Mouse (Mus musculus): ENCODE results near the gene Mettl23. TPM values are rescaled to one million over a fixed set of nuclear protein-coding genes. Genes with fewer than 3 reads are reported as not detected.
"Not testable (repeated sequence)": the region's sequence is repeated elsewhere in the genome, so short reads cannot be mapped to it uniquely, and the experiment has no call there.

The Mettl23 gene
- polyA plus RNA-seq, 1 experiment from 2014 or later, result 51.5 TPM

DNA sequence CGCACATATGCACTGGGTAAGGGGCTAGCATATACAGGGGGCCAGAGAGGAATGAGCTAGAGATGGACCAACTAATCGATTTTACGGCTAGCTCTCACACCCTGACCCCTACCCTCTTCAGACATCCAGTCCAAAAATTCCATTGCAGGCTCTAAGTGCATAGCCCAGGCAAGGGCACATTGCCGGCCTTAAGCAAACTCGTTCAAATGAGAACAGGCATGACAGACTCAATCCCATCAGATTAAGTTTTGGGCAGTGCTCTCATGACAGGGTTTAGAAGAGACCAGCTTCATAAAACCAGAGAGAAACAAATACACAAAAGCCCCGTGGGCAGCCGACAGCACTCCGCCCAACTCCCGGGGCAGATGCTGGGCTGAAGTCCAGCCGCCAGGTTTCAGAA is 20.9 kb upstream of the Mettl23 start:
- WGBS, result 74% methylated on average over 10 of the region's 10 CpGs
- no peak for ATAC-seq (replicated peaks; ENCODE audit: low FRiP score)

DNA sequence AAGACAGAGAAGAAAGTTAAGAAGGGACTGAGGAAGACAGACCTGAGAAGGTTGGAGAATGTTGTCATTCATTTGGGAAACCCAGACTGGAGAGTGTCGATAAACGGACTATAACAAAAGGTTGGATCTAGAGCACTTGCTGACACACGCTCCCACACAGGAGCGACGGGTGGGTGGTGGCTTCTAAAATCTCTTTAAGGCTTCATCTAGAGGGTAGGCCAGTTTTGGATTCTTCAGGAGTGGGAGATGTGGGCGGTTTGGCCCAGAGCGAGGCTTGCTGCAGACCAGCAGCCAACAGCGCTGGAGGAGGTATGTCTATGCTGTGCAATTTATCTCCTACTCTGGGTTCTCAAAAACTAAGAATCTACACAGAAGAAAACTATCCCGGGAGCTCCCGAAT is 20.5 kb upstream of the Mettl23 start:
- Histone ChIP-seq H3K36me3 (no peaks in the 10 kb centered on the region), H3K9me3 (replicated peaks) (no peaks in the 10 kb centered on the region), H3K4me1 (peaks cover 60% of the 10 kb centered on the region), H3K4me3 (replicated peaks) (no peak overlapping the region), H3K27ac (no peak overlapping the region), H3K27me3 (no peaks in the 10 kb centered on the region), H3K9ac (no peak overlapping the region), H3K4me2 (no peak overlapping the region)
- 88% methylated on average over 10 of the region's 10 CpGs for WGBS
- no peak for ATAC-seq (replicated peaks; ENCODE audit: low FRiP score)

More for the DNA sequence above, 20.9 kb upstream of the Mettl23 start:
- no peak overlapping the region for H3K9ac ChIP-seq
- H3K27me3 ChIP-seq, result no peaks in the 10 kb centered on the region
- no peak overlapping the region for H3K4me2 ChIP-seq
- H3K4me1 ChIP-seq, result peaks cover 56% of the 10 kb centered on the region
- no peaks in the 10 kb centered on the region for H3K36me3 ChIP-seq
- no peak overlapping the region for H3K4me3 ChIP-seq (replicated peaks)
- no peak overlapping the region for H3K27ac ChIP-seq
- H3K9me3 ChIP-seq (replicated peaks), result no peaks in the 10 kb centered on the region

DNA sequence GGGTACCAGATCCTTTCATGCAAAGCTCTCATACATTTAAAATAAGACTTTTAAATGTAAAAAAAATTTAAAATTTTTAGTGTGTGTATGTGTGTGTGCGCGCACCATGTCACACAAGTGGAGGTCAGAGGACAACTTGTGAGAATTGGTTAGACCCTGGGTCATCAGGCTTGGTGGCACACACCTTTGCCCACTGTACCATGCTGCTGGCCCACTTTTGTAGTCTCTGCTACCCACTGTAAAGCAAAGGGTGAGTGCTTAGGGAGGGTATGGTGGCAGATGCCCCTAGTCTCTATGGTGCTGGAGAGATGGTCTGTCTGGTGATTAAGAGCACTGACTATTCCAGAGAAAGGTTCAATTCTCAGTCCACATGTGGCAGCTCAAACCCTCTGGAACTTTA is 19.8 kb upstream of the Mettl23 start:
- Histone ChIP-seq H3K4me3 (replicated peaks) (no peak overlapping the region), H3K9me3 (replicated peaks) (no peaks in the 10 kb centered on the region), H3K27ac (no peak overlapping the region), H3K27me3 (no peaks in the 10 kb centered on the region), H3K36me3 (no peaks in the 10 kb centered on the region), H3K4me1 (peaks cover 66% of the 10 kb centered on the region), H3K9ac (no peak overlapping the region), H3K4me2 (no peak overlapping the region)
- ATAC-seq (replicated peaks; ENCODE audit: low FRiP score), result no peak
- 98% methylated on average over 2 of the region's 2 CpGs for WGBS

DNA sequence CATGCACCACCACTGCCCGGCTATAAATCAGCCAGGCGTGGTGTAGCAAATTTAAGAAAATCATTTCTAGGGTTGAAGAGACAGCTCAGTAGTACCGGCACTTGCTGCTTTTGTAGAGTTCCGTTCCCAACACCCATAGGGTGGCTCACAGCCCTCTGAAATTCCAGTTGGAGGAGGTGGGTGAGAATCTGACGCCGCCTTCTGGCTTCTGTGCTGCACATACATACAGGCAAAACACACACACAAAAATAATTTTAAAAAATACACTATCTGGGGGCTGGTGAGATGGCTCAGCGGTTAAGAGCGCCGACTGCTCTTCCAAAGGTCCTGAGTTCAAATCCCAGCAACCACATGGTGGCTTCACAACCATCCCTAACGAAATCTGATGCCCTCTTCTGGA is 19.2 kb upstream of the Mettl23 start:
- ATAC-seq (replicated peaks; ENCODE audit: low FRiP score), result not testable (repeated sequence)

DNA sequence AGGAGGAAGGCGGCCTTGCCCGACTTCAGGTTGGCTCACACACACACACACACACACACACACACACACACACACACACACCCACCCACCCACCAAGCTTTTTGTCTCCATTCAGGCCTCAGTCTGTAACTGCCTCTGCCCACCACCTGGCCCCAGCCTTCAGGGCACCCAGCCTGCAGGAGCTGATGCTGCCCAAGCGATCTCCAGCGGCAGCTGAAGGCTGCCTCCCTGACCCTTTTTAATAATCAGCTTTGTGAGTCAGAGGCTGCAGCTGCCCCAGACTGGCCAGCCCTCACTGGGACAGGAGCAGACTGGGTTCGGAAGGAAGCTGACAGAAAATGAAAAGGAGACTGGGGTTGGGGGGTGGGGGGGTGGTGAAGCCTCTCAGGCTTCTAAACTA is 17.8 kb upstream of the Mettl23 start:
- Histone ChIP-seq H3K4me2 (no peak overlapping the region), H3K9me3 (replicated peaks) (no peaks in the 10 kb centered on the region), H3K36me3 (no peaks in the 10 kb centered on the region), H3K4me1 (peaks cover 63% of the 10 kb centered on the region), H3K4me3 (replicated peaks) (no peak overlapping the region), H3K27ac (peak overlapping the region; percentile 48), H3K9ac (no peak overlapping the region), H3K27me3 (no peaks in the 10 kb centered on the region)
- no peak for ATAC-seq (replicated peaks; ENCODE audit: low FRiP score)
- WGBS, result 45% methylated on average over 3 of the region's 5 CpGs

More for the DNA sequence above, 19.2 kb upstream of the Mettl23 start:
- WGBS, result 94% methylated on average over 10 of the region's 10 CpGs
- peaks cover 66% of the 10 kb centered on the region for H3K4me1 ChIP-seq
- not testable (repeated sequence) for H3K27me3 ChIP-seq; H3K9ac ChIP-seq; H3K4me3 ChIP-seq (replicated peaks); H3K9me3 ChIP-seq (replicated peaks); H3K36me3 ChIP-seq; H3K4me2 ChIP-seq; H3K27ac ChIP-seq

DNA sequence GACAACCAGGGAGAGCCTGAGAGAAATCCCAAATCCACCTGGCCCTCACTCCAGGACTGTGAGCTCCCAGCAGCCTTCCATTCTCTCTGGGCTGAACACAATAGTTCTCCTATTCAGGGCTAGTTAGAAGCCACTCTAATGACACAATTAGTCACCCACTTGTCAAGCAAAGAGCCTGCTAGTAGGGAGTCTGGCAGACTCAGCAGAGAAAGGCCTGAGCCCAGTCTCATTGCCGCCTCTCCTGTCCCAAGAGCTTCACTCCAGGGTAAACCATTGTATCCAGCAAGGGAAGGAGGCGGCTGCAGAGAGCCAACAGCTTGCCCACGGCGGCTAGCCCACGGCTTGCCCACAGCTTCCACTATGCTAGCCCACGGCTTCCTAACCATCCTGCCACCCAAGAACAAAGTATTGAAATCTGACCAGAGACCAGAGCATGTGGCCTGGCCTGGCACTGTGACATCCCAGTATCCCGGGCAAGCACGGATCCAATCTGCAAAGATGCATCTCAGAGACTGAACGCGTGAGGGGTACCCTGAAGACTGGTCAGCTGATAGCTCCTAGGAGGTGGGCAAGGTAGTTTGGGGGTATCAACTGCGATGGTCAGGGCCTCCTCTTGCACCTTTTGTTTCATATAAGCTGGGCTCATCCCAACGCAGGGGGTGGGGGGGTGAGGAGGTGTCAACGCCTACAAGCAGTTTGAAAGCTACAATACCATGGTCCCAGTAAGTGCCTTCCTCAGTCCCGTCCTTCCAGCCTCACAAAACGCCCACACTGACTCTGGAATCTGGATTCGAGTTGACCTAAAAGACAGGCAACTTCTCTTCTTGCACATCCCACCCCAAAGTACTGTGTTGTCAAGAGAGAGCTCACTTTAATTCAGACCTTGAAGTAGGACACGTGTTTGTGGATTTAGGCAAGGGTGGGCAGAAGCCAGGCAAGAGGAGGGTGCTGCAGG is 16.3 kb upstream of the Mettl23 start:
- H3K27ac ChIP-seq, result peak overlapping the region; percentile 76
- H3K4me2 ChIP-seq, result peak overlapping the region; percentile 93
- peaks cover 8% of the 10 kb centered on the region for H3K36me3 ChIP-seq
- ATAC-seq (replicated peaks; ENCODE audit: low FRiP score), result no peak
- H3K4me1 ChIP-seq, result peaks cover 51% of the 10 kb centered on the region
- peak overlapping the region; percentile 75 for H3K4me3 ChIP-seq (replicated peaks)
- 38% methylated on average over 17 of the region's 17 CpGs for WGBS
- H3K9ac ChIP-seq, result peak overlapping the region; percentile 80
- no peaks in the 10 kb centered on the region for H3K9me3 ChIP-seq (replicated peaks)
- no peaks in the 10 kb centered on the region for H3K27me3 ChIP-seq

DNA sequence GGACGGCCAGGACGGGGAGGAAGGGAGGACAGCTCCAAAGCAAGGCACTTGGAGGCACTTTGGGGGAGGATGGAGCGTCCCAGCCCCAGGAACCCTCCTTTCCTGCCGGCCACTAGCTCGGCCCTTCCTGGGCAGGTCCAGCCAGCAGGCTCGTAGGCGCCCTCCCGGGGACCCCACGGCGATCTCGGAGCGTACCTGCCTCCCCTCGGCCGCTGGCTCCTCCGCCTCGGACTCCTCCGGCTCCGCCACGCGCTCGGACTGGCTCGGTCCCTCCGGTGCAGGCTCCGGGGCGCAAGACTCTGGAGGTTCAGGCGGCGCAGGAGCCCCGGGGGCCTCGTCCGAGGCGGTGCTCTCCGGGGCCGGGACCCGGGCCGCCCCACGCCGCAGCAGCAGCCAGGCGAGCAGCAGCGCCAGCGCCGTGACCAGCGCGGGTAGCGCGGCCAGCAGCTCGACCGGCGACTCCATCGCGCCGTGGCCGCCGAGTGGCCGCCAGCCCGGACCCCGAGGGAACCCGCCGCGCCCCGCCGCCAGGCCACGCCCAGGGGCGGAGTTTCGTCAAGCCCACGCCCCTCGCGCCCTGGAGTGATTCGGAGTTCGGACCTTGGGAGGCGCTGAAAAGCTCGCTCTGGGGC is 15.4 kb upstream of the Mettl23 start, which contains the start of gene Mxra7:
Mxra7 (minus strand) TSS at position 513 of the 632 bp plus-strand sequence.
- H3K9ac ChIP-seq, result peak within 1 kb of the TSS; percentile 80
- ATAC-seq (replicated peaks; ENCODE audit: low FRiP score), result peak; percentile 70
- peaks cover 46% of the 10 kb centered on the region for H3K4me1 ChIP-seq
- peak within 1 kb of the TSS; percentile 93 for H3K4me2 ChIP-seq
- H3K4me3 ChIP-seq (replicated peaks), result peak within 1 kb of the TSS; percentile 75
- peak within 1 kb of the TSS; percentile 76 for H3K27ac ChIP-seq
- no peaks in the 10 kb centered on the region for H3K9me3 ChIP-seq (replicated peaks)
- H3K36me3 ChIP-seq, result peaks cover 12% of the 10 kb centered on the region
- H3K27me3 ChIP-seq, result no peaks in the 10 kb centered on the region
- under 1% methylated on average over 71 of the region's 71 CpGs for WGBS

DNA sequence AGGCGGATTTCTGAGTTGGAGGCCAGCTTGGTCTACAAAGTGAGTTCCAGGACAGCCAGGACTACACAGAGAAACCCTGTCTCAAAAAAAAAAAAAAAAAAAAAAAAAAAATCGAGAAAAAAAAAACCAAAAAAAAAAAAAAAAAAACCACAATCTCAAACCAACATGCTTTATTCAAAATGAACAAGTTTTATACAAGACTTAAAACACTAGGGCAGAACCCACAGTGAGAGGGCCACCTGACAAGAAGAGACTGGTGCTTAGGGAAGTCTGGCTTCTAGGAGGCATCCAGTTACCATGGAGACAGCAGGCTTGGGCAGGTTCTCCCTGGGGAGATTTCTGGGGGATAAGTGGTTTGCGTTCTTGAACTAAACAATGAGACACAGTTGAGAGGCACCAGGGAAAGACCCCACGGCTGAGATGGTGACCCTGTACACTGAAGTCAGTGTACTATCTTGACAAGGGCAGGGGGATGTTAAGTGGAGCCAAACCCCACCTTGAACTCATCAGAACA is 10.8 kb upstream of the Mettl23 start:
- no peak overlapping the region for H3K9ac ChIP-seq
- H3K4me2 ChIP-seq, result no peak overlapping the region
- peaks cover 56% of the 10 kb centered on the region for H3K36me3 ChIP-seq
- 39% methylated on average over 4 of the region's 4 CpGs for WGBS
- no peaks in the 10 kb centered on the region for H3K9me3 ChIP-seq (replicated peaks)
- H3K4me1 ChIP-seq, result peaks cover 21% of the 10 kb centered on the region
- no peak overlapping the region for H3K27ac ChIP-seq
- ATAC-seq (replicated peaks; ENCODE audit: low FRiP score), result no peak
- H3K27me3 ChIP-seq, result no peaks in the 10 kb centered on the region
- no peak overlapping the region for H3K4me3 ChIP-seq (replicated peaks)

DNA sequence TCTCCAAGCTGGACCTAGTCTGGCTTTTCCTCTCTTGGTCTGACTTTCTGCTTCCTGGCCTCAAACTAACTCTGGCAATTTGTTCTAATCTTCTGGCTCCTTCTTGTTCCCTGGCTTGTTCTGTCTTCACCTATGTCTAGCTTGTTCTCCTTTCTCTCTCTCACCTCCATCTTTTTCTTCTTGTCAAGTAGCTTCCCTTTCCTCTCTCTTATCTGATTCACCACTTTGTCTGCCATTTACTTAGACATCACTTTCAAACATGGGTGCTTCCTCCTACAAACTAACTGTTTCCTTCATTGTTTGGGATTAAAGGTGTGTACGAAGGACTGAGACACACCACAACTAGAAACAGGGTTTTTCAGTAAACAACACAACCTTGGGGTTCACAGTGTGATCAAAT is 8.1 kb upstream of the Mettl23 start:
- H3K4me1 ChIP-seq, result peaks cover 14% of the 10 kb centered on the region
- H3K9me3 ChIP-seq (replicated peaks), result no peaks in the 10 kb centered on the region
- H3K4me3 ChIP-seq (replicated peaks), result no peak overlapping the region
- H3K27ac ChIP-seq, result no peak overlapping the region
- no peak for ATAC-seq (replicated peaks; ENCODE audit: low FRiP score)
- no peaks in the 10 kb centered on the region for H3K27me3 ChIP-seq
- 92% methylated on average over 1 of the region's 1 CpGs for WGBS
- H3K4me2 ChIP-seq, result no peak overlapping the region
- peaks cover 84% of the 10 kb centered on the region for H3K36me3 ChIP-seq
- H3K9ac ChIP-seq, result no peak overlapping the region

DNA sequence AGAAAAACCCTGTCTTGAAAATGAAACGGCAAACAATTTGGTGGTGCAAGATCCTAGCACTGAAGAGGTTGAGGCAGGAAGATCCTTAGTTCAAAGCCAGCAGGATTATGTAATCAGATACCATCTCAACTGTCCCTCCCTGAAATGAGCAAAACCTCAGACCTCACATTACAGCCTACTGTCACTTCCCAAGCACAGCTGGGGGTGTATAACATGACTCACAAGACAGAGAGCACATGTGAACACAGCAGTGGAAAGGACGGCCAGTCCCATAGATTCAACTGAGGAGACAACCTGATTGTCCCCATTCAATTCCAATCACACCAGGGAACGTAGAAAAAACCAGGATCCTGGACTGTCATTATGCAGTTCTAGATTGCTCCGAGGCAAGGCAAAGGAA is 6.8 kb upstream of the Mettl23 start:
- Histone ChIP-seq H3K4me1 (peaks cover 27% of the 10 kb centered on the region), H3K36me3 (peaks cover 94% of the 10 kb centered on the region), H3K9me3 (replicated peaks) (no peaks in the 10 kb centered on the region), H3K4me3 (replicated peaks) (no peak overlapping the region), H3K27me3 (no peaks in the 10 kb centered on the region), H3K27ac (no peak overlapping the region), H3K4me2 (no peak overlapping the region), H3K9ac (no peak overlapping the region)
- ATAC-seq (replicated peaks; ENCODE audit: low FRiP score), result no peak
- 90% methylated on average over 4 of the region's 4 CpGs for WGBS

DNA sequence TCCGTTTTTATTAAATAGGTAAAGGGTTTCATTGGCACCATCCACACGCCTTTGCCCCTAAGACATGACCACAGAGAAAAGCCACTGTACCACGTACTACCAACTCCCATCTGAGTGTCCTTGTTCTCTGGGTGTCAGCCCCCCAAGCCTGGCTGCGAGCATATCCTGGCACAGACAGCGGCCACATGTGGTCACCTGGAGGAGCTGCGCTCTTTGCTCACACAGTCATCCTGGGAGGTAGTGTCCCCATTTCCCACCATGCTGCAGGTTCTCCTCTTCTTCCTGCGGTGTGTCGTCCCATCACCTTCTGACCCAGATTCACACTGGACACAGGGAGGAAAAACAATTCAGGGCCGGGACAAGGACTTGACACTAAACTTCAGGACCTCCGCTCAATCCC is 5.6 kb upstream of the Mettl23 start:
- Histone ChIP-seq H3K27me3 (no peaks in the 10 kb centered on the region), H3K4me2 (no peak overlapping the region), H3K9me3 (replicated peaks) (no peaks in the 10 kb centered on the region), H3K27ac (no peak overlapping the region), H3K4me3 (replicated peaks) (no peak overlapping the region), H3K36me3 (peaks cover 91% of the 10 kb centered on the region), H3K9ac (no peak overlapping the region), H3K4me1 (peaks cover 33% of the 10 kb centered on the region)
- ATAC-seq (replicated peaks; ENCODE audit: low FRiP score), result no peak
- 92% methylated on average over 10 of the region's 10 CpGs for WGBS

DNA sequence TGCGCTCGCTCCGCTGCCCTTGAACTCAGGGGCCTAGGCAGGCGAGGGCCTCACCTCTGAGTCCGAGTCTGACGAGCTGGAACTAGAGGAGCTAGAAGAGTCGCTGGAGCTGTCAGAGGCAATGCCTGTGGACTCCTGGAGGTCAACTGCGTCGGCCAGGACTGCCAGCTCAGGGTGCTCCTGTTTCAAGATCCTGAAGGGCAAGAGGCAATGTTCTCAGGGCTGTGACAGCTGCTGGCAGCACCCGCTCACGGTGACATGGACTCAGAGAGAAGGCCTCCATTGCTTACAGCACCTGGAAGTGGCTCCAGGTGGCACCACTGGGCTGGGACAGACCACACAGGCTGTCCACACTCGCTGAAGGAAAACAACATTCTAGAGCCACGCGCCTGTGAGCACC is 4.1 kb upstream of the Mettl23 start:
- 78% methylated on average over 14 of the region's 14 CpGs for WGBS
- ATAC-seq (replicated peaks; ENCODE audit: low FRiP score), result no peak
- H3K36me3 ChIP-seq, result peaks cover 77% of the 10 kb centered on the region
- no peak overlapping the region for H3K4me2 ChIP-seq
- peaks cover 31% of the 10 kb centered on the region for H3K4me1 ChIP-seq
- no peak overlapping the region for H3K9ac ChIP-seq
- no peak overlapping the region for H3K27ac ChIP-seq
- H3K4me3 ChIP-seq (replicated peaks), result no peak overlapping the region
- no peaks in the 10 kb centered on the region for H3K27me3 ChIP-seq
- H3K9me3 ChIP-seq (replicated peaks), result no peaks in the 10 kb centered on the region
